Mouse (Mus musculus): ENCODE data around the gene Rtp2. TPM values are rescaled to one million over a fixed set of nuclear protein-coding genes. Genes with fewer than 3 reads are reported as not detected.
"Not testable (repeated sequence)": the region's sequence is repeated elsewhere in the genome, so short reads cannot be mapped to it uniquely, and the experiment has no call there.

Rtp2 gene
- polyA plus RNA-seq, 1 experiment from 2014 or later: not detected

DNA sequence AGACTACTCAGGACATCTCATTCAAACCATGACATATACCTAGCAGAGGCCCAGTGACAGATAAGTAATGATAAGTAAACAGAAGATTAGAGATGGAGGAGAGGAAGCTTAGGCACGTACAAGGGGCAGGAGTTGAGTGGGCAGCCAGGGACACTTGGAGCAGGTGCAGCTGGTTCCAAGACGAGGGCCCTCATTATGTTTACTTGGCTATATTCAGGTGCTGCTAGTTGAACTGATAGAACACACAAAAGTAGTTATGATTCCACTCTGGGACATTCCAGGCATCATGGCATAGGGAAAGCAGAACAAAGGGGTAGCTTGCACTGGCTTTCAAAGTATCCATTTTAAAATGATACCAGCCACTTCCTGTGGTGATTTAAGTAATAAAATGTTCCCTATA is 2.2 kb upstream of the Rtp2 start:
- no peak overlapping the region for H3K27ac ChIP-seq
- no peak for ATAC-seq (ENCODE audit: insufficient read depth, low FRiP score, low read depth)
- 27% methylated on average over 2 of the region's 2 CpGs for WGBS

DNA sequence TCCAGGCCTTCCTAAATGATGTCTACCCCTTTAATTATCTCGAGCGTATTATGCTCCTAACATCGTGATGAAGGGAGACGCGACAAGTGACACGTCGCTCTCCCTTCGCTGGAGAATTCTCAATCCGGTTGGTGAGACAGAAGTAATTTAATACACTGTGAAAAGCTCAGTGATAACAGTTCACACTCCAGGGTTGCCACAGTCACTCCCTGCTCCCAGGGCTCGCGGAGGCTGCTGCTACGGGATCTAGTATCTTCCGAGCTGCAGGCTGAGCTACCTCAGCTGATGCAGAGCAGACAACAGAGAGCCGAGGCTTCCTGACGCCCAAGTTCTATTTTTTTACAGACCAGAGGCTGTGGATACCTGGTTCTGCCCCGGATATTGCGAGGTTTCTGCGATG is 919 bp downstream of the Rtp2 start:
- Histone ChIP-seq H3K36me3 (no peaks in the 10 kb centered on the region), H3K4me3 (replicated peaks) (no peak overlapping the region), H3K9ac (no peak overlapping the region), H3K27ac (no peak overlapping the region), H3K27me3 (replicated peaks) (no peaks in the 10 kb centered on the region), H3K4me1 (no peaks in the 10 kb centered on the region), H3K4me2 (no peak overlapping the region), H3K9me3 (no peaks in the 10 kb centered on the region)
- no peak for ATAC-seq (ENCODE audit: insufficient read depth, low FRiP score, low read depth)
- 72% methylated on average over 18 of the region's 18 CpGs for WGBS

More for the DNA sequence above, 2.2 kb upstream of the Rtp2 start:
- Histone ChIP-seq H3K4me1 (no peaks in the 10 kb centered on the region), H3K9ac (no peak overlapping the region), H3K4me3 (replicated peaks) (no peak overlapping the region), H3K36me3 (no peaks in the 10 kb centered on the region), H3K9me3 (no peaks in the 10 kb centered on the region), H3K27me3 (replicated peaks) (no peaks in the 10 kb centered on the region), H3K4me2 (no peak overlapping the region)

DNA sequence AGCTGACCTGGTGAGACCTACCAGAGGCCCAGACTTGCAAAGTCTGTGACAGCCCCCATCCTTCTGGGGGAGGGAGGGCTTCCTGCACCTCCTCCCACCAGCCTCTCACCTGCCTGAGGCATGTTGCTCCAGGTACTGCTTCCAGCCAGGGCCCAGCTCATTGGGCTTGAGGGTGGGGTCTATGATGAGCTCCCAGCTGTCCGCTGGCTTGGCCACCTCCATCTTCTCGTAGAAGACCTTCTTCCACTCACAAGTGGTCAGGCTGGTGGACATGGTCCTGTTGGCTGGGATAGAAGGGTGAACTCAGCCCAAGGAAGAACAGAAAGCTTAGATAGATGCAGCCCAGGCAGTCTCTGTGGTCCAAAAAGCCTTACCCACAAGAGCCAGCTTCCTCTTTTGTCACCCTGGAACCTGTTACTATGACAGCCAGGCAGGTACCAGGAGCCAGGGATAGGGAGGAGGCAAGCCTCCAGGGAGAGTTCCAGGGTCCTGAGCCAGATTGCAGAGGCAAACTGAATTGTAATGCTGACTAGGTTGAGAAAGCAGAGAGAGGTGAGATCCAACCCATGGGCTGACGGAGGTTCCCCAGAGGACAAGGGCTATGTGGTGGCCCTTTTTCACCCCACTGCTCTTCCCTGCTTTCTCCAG is 1.6 kb downstream of the Rtp2 start:
- H3K4me3 ChIP-seq (replicated peaks): no peak overlapping the region
- 83% methylated on average over 3 of the region's 3 CpGs for WGBS
- H3K27me3 ChIP-seq (replicated peaks): no peaks in the 10 kb centered on the region
- H3K4me1 ChIP-seq: no peaks in the 10 kb centered on the region
- H3K9ac ChIP-seq: no peak overlapping the region
- H3K36me3 ChIP-seq: no peaks in the 10 kb centered on the region
- H3K4me2 ChIP-seq: no peak overlapping the region
- H3K27ac ChIP-seq: no peak overlapping the region
- ATAC-seq (ENCODE audit: insufficient read depth, low FRiP score, low read depth): no peak
- no peaks in the 10 kb centered on the region for H3K9me3 ChIP-seq

DNA sequence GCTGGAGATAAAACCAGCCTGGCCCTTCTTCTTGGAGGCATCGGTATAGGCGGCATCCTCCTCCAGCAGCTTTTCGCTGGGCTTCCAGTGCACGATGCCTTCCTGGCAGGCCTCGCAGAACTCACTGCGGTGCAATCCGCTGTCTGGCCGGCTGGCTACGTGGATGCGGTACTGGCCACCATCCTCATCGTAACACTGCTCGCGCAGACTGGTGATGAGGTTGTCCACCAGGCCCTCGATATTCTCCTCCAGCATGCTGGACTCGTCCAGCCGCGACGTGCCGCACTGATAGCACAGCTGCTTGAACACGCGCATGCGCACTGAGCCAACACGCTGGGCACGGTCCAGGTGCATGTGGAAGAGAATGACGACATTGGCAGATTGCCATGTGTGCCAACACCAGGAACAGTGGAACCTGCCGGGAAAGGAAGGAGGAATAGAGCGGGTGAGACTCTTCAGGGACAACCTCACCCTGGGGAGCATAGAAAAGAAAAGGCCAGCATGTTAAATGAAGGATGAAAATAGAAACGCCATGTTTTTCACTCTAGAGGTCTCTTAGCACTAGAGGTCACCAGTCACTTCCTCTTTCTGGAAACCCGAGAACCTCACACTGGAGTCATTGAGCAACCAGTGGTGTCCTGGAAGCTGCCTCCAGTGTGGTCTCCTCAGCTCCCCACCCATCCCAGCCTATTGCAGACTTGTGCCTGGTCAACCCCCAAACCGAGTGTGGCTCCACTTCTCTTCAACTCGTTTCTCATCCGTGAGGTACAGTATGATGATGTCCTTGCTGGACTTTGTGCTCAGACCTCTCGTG is 4.7 kb downstream of the Rtp2 start:
- no peaks in the 10 kb centered on the region for H3K36me3 ChIP-seq
- no peak overlapping the region for H3K27ac ChIP-seq
- no peaks in the 10 kb centered on the region for H3K9me3 ChIP-seq
- no peak overlapping the region for H3K4me2 ChIP-seq
- no peak overlapping the region for H3K4me3 ChIP-seq (replicated peaks)
- ATAC-seq (ENCODE audit: insufficient read depth, low FRiP score, low read depth): no peak
- WGBS: 89% methylated on average over 33 of the region's 33 CpGs
- H3K4me1 ChIP-seq: no peaks in the 10 kb centered on the region
- no peak overlapping the region for H3K9ac ChIP-seq
- no peaks in the 10 kb centered on the region for H3K27me3 ChIP-seq (replicated peaks)

GRCm38 (mm10) chr16:23922906-23923305 is 9.3 kb downstream of the Rtp2 start:
- Histone ChIP-seq H3K4me2 (no peak overlapping the region), H3K9me3 (no peaks in the 10 kb centered on the region), H3K9ac (no peak overlapping the region), H3K27ac (no peak overlapping the region), H3K4me1 (no peaks in the 10 kb centered on the region), H3K4me3 (replicated peaks) (no peak overlapping the region), H3K36me3 (no peaks in the 10 kb centered on the region), H3K27me3 (replicated peaks) (no peaks in the 10 kb centered on the region)
- 98% methylated on average over 1 of the region's 1 CpGs for WGBS
- no peak for ATAC-seq (ENCODE audit: insufficient read depth, low FRiP score, low read depth)

- Histone ChIP-seq H3K9ac (no peak overlapping the region), H3K27me3 (replicated peaks) (no peaks in the 10 kb centered on the region), H3K27ac (no peak overlapping the region), H3K36me3 (no peaks in the 10 kb centered on the region), H3K4me1 (no peaks in the 10 kb centered on the region), H3K4me3 (replicated peaks) (no peak overlapping the region), H3K4me2 (no peak overlapping the region), H3K9me3 (no peaks in the 10 kb centered on the region)
- WGBS: 64% methylated on average over 5 of the region's 5 CpGs
- no peak for ATAC-seq (ENCODE audit: insufficient read depth, low FRiP score, low read depth)
These were observed 10.5 kb downstream of the Rtp2 start for GRCm38 (mm10) chr16:23921697-23922096.

DNA sequence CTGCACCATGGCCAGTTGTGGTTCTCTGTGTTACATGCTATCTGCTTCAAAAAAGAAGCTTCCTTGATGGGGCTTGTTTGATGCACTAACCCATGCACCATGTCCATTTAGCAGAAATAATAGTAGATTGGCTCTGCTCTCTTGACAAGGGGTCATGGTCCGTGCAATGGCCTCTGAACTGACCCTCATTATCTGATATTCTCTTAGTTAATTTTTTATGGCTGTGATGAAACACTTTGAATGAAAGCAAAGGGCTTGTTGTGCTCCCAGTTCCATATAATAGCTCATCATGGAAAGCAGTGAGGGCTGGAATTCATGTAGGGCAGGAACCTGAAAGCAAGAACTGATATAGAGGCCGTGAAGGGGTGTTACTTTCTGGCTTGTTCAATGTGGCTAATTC is 12.8 kb downstream of the Rtp2 start:
- Histone ChIP-seq H3K4me3 (replicated peaks) (no peak overlapping the region), H3K27me3 (replicated peaks) (no peaks in the 10 kb centered on the region), H3K4me2 (no peak overlapping the region), H3K36me3 (no peaks in the 10 kb centered on the region), H3K27ac (no peak overlapping the region), H3K9me3 (no peaks in the 10 kb centered on the region), H3K4me1 (no peaks in the 10 kb centered on the region), H3K9ac (no peak overlapping the region)
- WGBS: 73% methylated on average over 2 of the region's 2 CpGs
- no peak for ATAC-seq (ENCODE audit: insufficient read depth, low FRiP score, low read depth)

DNA sequence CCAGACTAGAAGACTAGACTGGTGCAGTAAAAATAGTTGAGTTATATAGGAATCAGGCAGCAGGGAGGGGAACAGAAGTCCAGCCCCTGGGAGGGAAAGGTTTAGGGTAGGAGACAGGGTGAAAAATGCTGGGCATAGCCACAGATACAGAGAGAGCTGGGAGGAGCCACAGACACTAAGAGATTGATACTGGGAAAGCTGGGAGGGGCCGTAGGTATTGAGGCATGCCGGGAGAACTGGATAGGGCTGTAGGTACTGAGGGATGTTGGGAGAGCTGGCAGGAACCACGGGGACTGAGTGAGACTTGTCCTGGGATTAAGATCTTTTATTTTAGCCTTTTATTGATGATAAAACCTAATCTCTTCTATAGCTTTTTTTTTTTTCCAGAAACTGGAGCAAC is 18.8 kb downstream of the Rtp2 start:
- Histone ChIP-seq H3K36me3 (no peaks in the 10 kb centered on the region), H3K4me2 (no peak overlapping the region), H3K4me3 (replicated peaks) (no peak overlapping the region), H3K4me1 (no peaks in the 10 kb centered on the region), H3K9me3 (no peaks in the 10 kb centered on the region), H3K27me3 (replicated peaks) (no peaks in the 10 kb centered on the region), H3K9ac (no peak overlapping the region), H3K27ac (no peak overlapping the region)
- WGBS: 31% methylated on average over 3 of the region's 3 CpGs
- no peak for ATAC-seq (ENCODE audit: insufficient read depth, low FRiP score, low read depth)

GRCm38 (mm10) chr16:23912741-23913140 is 19.5 kb downstream of the Rtp2 start:
- H3K27me3 ChIP-seq (replicated peaks): no peaks in the 10 kb centered on the region
- no peak for ATAC-seq (ENCODE audit: insufficient read depth, low FRiP score, low read depth)
- H3K9me3 ChIP-seq: no peaks in the 10 kb centered on the region
- no peak overlapping the region for H3K4me2 ChIP-seq
- H3K4me3 ChIP-seq (replicated peaks): no peak overlapping the region
- 55% methylated on average over 13 of the region's 13 CpGs for WGBS
- no peaks in the 10 kb centered on the region for H3K4me1 ChIP-seq
- H3K9ac ChIP-seq: no peak overlapping the region
- no peaks in the 10 kb centered on the region for H3K36me3 ChIP-seq
- H3K27ac ChIP-seq: no peak overlapping the region

GRCm38 (mm10) chr16:23909015-23909354 is 23.2 kb downstream of the Rtp2 start:
- 86% methylated on average over 3 of the region's 3 CpGs for WGBS
- not testable (repeated sequence) for H3K9me3 ChIP-seq; H3K27ac ChIP-seq; H3K36me3 ChIP-seq; H3K27me3 ChIP-seq (replicated peaks); ATAC-seq (ENCODE audit: insufficient read depth, low FRiP score, low read depth); H3K4me3 ChIP-seq (replicated peaks); H3K9ac ChIP-seq; H3K4me2 ChIP-seq; H3K4me1 ChIP-seq

- H3K27ac ChIP-seq; H3K4me2 ChIP-seq; H3K9me3 ChIP-seq; H3K27me3 ChIP-seq (replicated peaks); H3K4me3 ChIP-seq (replicated peaks); H3K9ac ChIP-seq; H3K36me3 ChIP-seq; ATAC-seq (ENCODE audit: insufficient read depth, low FRiP score, low read depth); H3K4me1 ChIP-seq: not testable (repeated sequence)
- WGBS: 81% methylated on average over 9 of the region's 9 CpGs
These were observed 23.8 kb downstream of the Rtp2 start for GRCm38 (mm10) chr16:23908076-23909014.

DNA sequence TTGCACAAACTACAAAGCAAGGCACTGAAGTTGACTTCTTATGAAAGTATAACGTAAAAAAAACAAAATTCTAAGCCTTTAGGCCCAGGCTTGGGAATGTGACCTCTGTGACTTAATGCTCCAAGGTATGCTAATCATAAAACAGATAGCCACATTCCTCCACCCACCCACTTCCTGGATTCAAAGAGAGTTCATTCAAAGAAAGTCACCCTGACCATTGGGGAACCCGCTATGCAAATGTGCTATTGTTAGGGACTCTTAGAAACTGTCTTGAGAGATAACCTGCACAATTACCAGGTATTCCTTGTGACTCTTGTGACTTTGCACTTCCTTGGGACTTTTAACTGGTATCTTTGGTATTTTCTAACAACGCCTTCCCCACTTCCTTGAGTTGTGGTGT is 25.6 kb downstream of the Rtp2 start:
- not testable (repeated sequence) for ATAC-seq (ENCODE audit: insufficient read depth, low FRiP score, low read depth); H3K36me3 ChIP-seq; H3K9me3 ChIP-seq; H3K4me3 ChIP-seq (replicated peaks); H3K9ac ChIP-seq; H3K27me3 ChIP-seq (replicated peaks); H3K4me1 ChIP-seq; H3K4me2 ChIP-seq; H3K27ac ChIP-seq
- WGBS: 85% methylated on average over 3 of the region's 3 CpGs

Measured in stomach, embryonic 15.5 days (tissue).